Mouse (Mus musculus) thymus, adult 2 months (tissue): ENCODE results near the gene Taf5. TPM values are rescaled to one million over a fixed set of nuclear protein-coding genes. Genes with fewer than 3 reads are reported as not detected.

Experiments used
- DNase-seq: peaks from one replicate; pipeline ENCODE4 v3.0.0; 2021
- H3K27ac ChIP-seq: fragments of 200-500 bp; 2 replicates; pipeline ENCODE4 v1.5.1; 2012; ENCODE audit warnings: low read length, control low read depth; ENCODE audit not compliant: control insufficient read depth, insufficient read depth
- H3K27me3 ChIP-seq: fragments of 200-500 bp; 2 replicates; pipeline ENCODE4 v1.6.1; 2012; ENCODE audit warnings: mild to moderate bottlenecking, low read length, moderate library complexity, mixed read lengths; ENCODE audit not compliant: control insufficient read depth, insufficient read depth
- H3K36me3 ChIP-seq: fragments of 200-500 bp; 2 replicates; pipeline ENCODE4 v1.6.1; 2012; ENCODE audit warnings: mild to moderate bottlenecking, low read length, moderate library complexity; ENCODE audit not compliant: control insufficient read depth, insufficient read depth
- H3K4me1 ChIP-seq: fragments of 200-500 bp; replicated peaks from 2 replicates; pipeline ENCODE4 v1.6.1; 2012; ENCODE audit warnings: low read length; ENCODE audit not compliant: control insufficient read depth, insufficient read depth
- H3K4me3 ChIP-seq: fragments of 200-500 bp; 2 replicates; pipeline ENCODE4 v1.5.1; 2012; ENCODE audit warnings: mild to moderate bottlenecking, low read length, control low read depth, moderate library complexity; ENCODE audit not compliant: control insufficient read depth, insufficient read depth
- CTCF ChIP-seq: fragments of 200-500 bp; IDR thresholded peaks from 2 replicates; pipeline ENCODE4 v1.5.1; 2012; ENCODE audit warnings: mild to moderate bottlenecking, control low read depth, low read length, moderate library complexity, borderline replicate concordance; ENCODE audit not compliant: control insufficient read depth, poor library complexity, insufficient read depth; ENCODE audit errors: extremely low read depth
- POLR2A ChIP-seq: fragments of 200-500 bp; IDR thresholded peaks from 2 replicates; pipeline ENCODE4 v1.6.1; 2012; ENCODE audit warnings: mild to moderate bottlenecking, low read length, control low read depth, moderate library complexity; ENCODE audit not compliant: control insufficient read depth, poor library complexity, insufficient read depth; ENCODE audit errors: extremely low read depth
- WGBS: fragments of 180-500 bp; shearing (Covaris S2); methylation state at CpG from one replicate; pipeline ENCODE4 v1.1.7; 2018; 5-methylcytosine and 5-hydroxymethylcytosine counted together
- polyA plus RNA-seq: library from polyadenylated mRNA; depleted of rRNA; stranded (reverse); fragments of >200 nt; gene quantifications from 2 replicates; pipeline ENCODE4 v1.2.3, GENCODE M21; 2012

Taf5 gene
- polyA plus RNA-seq, 1 experiment, result 6.7 TPM

- WGBS, result 88% methylated on average over 4 of the region's 4 CpGs
- H3K36me3 ChIP-seq, result no peaks in the 10 kb centered on the region
- TF ChIP-seq CTCF (no peak), POLR2A (no peak)
- H3K27ac ChIP-seq, result no peak overlapping the region
- DNase-seq, result no peak
- H3K4me1 ChIP-seq, result no peaks in the 10 kb centered on the region
- H3K4me3 ChIP-seq, result no peak overlapping the region
- no peaks in the 10 kb centered on the region for H3K27me3 ChIP-seq
These were observed 41.0 kb upstream of the Taf5 start for GRCm38 (mm10) chr19:47026513-47026912.

DNA sequence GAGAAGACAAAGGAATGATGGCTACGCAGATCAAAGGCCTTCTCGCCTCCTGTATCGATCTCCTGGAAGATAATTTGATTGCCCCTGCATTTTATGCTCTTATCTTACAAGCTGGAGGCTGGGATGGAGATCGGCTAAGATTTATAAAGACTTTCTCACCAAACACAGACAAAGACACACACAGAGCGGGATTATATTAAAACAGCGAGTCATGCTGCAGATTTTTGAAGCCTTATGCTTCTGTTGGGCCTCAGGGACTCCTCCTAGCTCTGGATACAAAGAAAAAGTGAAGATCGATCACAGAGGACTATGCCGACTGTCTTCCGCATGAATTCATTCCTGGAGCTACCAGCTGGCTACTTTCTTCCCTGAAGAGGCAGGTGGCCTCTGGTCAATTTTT, 37.8 kb upstream of the Taf5 start:
- H3K27me3 ChIP-seq, result no peaks in the 10 kb centered on the region
- no peak for DNase-seq
- no peak for TF ChIP-seq CTCF
- TF ChIP-seq POLR2A, result no peak
- no peaks in the 10 kb centered on the region for H3K4me1 ChIP-seq
- no peak overlapping the region for H3K27ac ChIP-seq
- 95% methylated on average over 9 of the region's 9 CpGs for WGBS
- peaks cover 9% of the 10 kb centered on the region for H3K36me3 ChIP-seq
- H3K4me3 ChIP-seq, result no peak overlapping the region

GRCm38 (mm10) chr19:47031770-47032169, 35.8 kb upstream of the Taf5 start:
- Histone ChIP-seq H3K4me3 (no peak overlapping the region), H3K4me1 (no peaks in the 10 kb centered on the region), H3K36me3 (peaks cover 13% of the 10 kb centered on the region), H3K27ac (no peak overlapping the region), H3K27me3 (no peaks in the 10 kb centered on the region)
- TF ChIP-seq CTCF (no peak), POLR2A (no peak)
- 98% methylated on average over 6 of the region's 6 CpGs for WGBS
- DNase-seq, result no peak

GRCm38 (mm10) chr19:47034916-47035315, 32.6 kb upstream of the Taf5 start:
- Histone ChIP-seq H3K4me3 (no peak overlapping the region), H3K36me3 (peaks cover 27% of the 10 kb centered on the region), H3K27me3 (no peaks in the 10 kb centered on the region), H3K4me1 (no peaks in the 10 kb centered on the region), H3K27ac (no peak overlapping the region)
- 54% methylated on average over 4 of the region's 4 CpGs for WGBS
- TF ChIP-seq POLR2A (no peak), CTCF (no peak)
- DNase-seq, result no peak

DNA sequence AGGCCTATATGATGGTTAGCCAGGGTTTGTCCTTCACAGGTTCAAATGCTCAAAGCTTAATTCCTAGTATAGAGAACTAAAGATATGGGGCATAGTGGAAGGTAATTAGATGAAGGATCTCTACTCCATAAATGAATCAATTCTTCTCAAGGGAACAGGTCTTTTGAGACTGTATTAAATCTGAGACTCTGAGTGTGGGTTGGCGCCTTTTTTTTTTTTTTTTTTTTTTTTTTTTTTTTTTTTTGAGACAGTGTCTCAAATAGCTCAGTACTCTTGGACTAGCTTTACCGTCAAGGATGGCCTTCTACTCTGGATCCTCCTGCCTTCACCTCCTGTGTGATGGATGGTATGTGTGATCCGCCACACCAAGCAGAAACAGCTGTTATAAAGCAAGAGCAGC, 30.9 kb upstream of the Taf5 start:
- peaks cover 34% of the 10 kb centered on the region for H3K36me3 ChIP-seq
- TF ChIP-seq POLR2A, result no peak
- no peak for TF ChIP-seq CTCF
- no peak overlapping the region for H3K27ac ChIP-seq
- no peak for DNase-seq
- H3K4me3 ChIP-seq, result no peak overlapping the region
- WGBS, result 94% methylated on average over 3 of the region's 3 CpGs
- no peaks in the 10 kb centered on the region for H3K27me3 ChIP-seq
- no peaks in the 10 kb centered on the region for H3K4me1 ChIP-seq

- Histone ChIP-seq H3K4me3 (no peak overlapping the region), H3K27ac (no peak overlapping the region), H3K4me1 (no peaks in the 10 kb centered on the region), H3K27me3 (no peaks in the 10 kb centered on the region), H3K36me3 (peaks cover 24% of the 10 kb centered on the region)
- WGBS, result 94% methylated on average over 3 of the region's 3 CpGs
- no peak for DNase-seq
- TF ChIP-seq CTCF, result no peak
- TF ChIP-seq POLR2A, result no peak
These were observed 26.6 kb upstream of the Taf5 start for GRCm38 (mm10) chr19:47040720-47041473.

GRCm38 (mm10) chr19:47043608-47044007, 23.9 kb upstream of the Taf5 start:
- Histone ChIP-seq H3K27me3 (no peaks in the 10 kb centered on the region), H3K4me1 (no peaks in the 10 kb centered on the region), H3K4me3 (no peak overlapping the region), H3K27ac (no peak overlapping the region), H3K36me3 (peaks cover 19% of the 10 kb centered on the region)
- DNase-seq, result no peak
- TF ChIP-seq POLR2A (no peak), CTCF (no peak)
- 95% methylated on average over 3 of the region's 3 CpGs for WGBS
